ENCODE assay signal across 19 mouse cellular contexts in the genomic region with DNA sequence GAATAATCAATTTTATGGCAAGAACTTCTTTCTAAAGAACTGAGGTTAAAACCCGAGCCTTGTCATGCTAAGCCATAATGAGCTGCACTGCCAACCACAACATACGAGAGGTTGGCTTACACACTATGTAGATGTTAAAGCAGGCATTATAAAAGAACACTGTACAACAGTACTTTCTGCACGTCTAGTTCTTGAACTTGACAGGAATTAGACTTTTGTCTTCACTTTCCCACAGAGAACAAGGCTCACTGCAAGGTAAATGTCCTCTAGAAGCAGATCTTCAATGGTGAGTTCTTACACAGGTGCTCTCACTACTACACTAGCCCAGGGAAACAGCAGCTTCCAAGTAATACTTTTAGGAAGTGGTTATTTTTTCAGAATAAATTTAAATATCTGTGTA.
"Had no signal": no experiment of that assay in that cellular context is flagged by ENCODE, and none has a peak within 500 bp of the region (broad histone marks: within the 10 kb centered on the region; RNA-seq: fewer than 3 reads in every experiment).

No protein-coding gene starts in this region.

- H3K9ac ChIP-seq: heart, embryonic 12.5 days; hindbrain, embryonic 14.5 days; intestine, embryonic 15.5 days; limb, embryonic 12.5 days; liver, embryonic 15.5 days had no signal

- H3K27me3 ChIP-seq: heart, embryonic 12.5 days; intestine, embryonic 15.5 days; limb, embryonic 12.5 days; liver, embryonic 15.5 days had no signal

- H3K9me3 ChIP-seq: heart, embryonic 12.5 days; hindbrain, embryonic 10.5 days; intestine, embryonic 15.5 days; limb, embryonic 10.5 days; limb, embryonic 12.5 days; liver, embryonic 15.5 days had no signal

- ATAC-seq: hindbrain, embryonic 16.5 days; inflammation-experienced regulatory T-cells, adult 6 months; intestine, embryonic 15.5 days had no signal

- DNase-seq: gastrocnemius, adult 2 months; gastrocnemius, postnatal 10 days; gastrocnemius, postnatal 25 days; heart, adult 2 months; heart, postnatal 10 days; heart, postnatal 4 days; kidney, postnatal 4 days; liver had no signal

- H3K27ac ChIP-seq: gastrocnemius, adult 2 months; heart, adult 2 months; hindbrain, embryonic 10.5 days; hindbrain, embryonic 14.5 days; intestine, embryonic 15.5 days; layer of hippocampus, adult 2 months; left cerebral cortex, adult 2 months; limb, embryonic 10.5 days; limb, embryonic 12.5 days; liver, embryonic 15.5 days had no signal

- H3K4me2 ChIP-seq: heart, embryonic 12.5 days; hindbrain, embryonic 14.5 days; intestine, embryonic 15.5 days; limb, embryonic 12.5 days; liver, embryonic 15.5 days had no signal

- H3K4me3 ChIP-seq: gastrocnemius, adult 2 months; heart, adult 2 months; heart, embryonic 12.5 days; hindbrain, embryonic 10.5 days; intestine, embryonic 15.5 days; layer of hippocampus, adult 2 months; left cerebral cortex, adult 2 months; limb, embryonic 10.5 days; limb, embryonic 12.5 days; liver, embryonic 15.5 days had no signal

- H3K4me1 ChIP-seq: intestine, embryonic 15.5 days; limb, embryonic 10.5 days; limb, embryonic 12.5 days; liver, embryonic 15.5 days had no signal
